Mouse (Mus musculus) liver, embryonic 14.5 days (tissue): ENCODE results near the gene Pdxdc1. TPM values are rescaled to one million over a fixed set of nuclear protein-coding genes. Genes with fewer than 3 reads are reported as not detected.
A peak's percentile ranks its signal among the peaks of the same experiment; 100 is the strongest.

Source experiments
- ATAC-seq: fragments of 200-750 bp; cut with Nextera tagmentation; 2 replicates; pipeline ENCODE4 v1.8.0; 2017; ENCODE audit warnings: moderate number of reproducible peaks, mild to moderate bottlenecking, moderate library complexity; ENCODE audit not compliant: insufficient read depth
- DNase-seq, 3 experiments: peaks; one replicate each; pipeline ENCODE4 v3.0.0-alpha.2; 2012 to 2013; ENCODE audit warnings: low read depth in 3 of 3, low spot score in 3 of 3
- H3K27ac ChIP-seq: fragments of 300-500 bp; sonication (generic); 2 replicates; pipeline ENCODE4 v1.5.1; 2014; ENCODE audit warnings: moderate library complexity, mild to moderate bottlenecking, control low read depth, inconsistent platforms
- H3K27me3 ChIP-seq: fragments of 300-500 bp; sonication (generic); 2 replicates; pipeline ENCODE4 v1.6.1; 2014; ENCODE audit warnings: mild to moderate bottlenecking, low read length, moderate library complexity; ENCODE audit not compliant: control insufficient read depth, insufficient read depth
- H3K36me3 ChIP-seq: fragments of 300-500 bp; sonication (generic); replicated peaks from 2 replicates; pipeline ENCODE4 v1.6.1; 2014; ENCODE audit warnings: low read depth; ENCODE audit not compliant: control insufficient read depth, insufficient read depth
- H3K4me1 ChIP-seq, 2 experiments: fragments of 200-500 bp in 1 of 2; fragments of 300-500 bp in 1 of 2; sonication (generic) in 1 of 2; replicated peaks; 2 replicates each; pipeline ENCODE4 v1.6.1; 2012 to 2014; ENCODE audit warnings: antibody characterized with exemption in 1 of 2, inconsistent platforms in 1 of 2, low read length in 1 of 2; ENCODE audit not compliant: control insufficient read depth in 2 of 2, insufficient read depth in 2 of 2
- H3K4me2 ChIP-seq: fragments of 300-500 bp; sonication (generic); 2 replicates; pipeline ENCODE4 v1.6.1; 2014; ENCODE audit warnings: low read depth, mild to moderate bottlenecking, control low read depth, moderate library complexity
- H3K4me3 ChIP-seq, 2 experiments: fragments of 200-500 bp in 1 of 2; fragments of 300-500 bp in 1 of 2; sonication (generic) in 1 of 2; 2 replicates each; pipeline ENCODE4 v1.5.1; 2012 to 2014; ENCODE audit warnings: low read depth in 2 of 2, low read length in 2 of 2, mild to moderate bottlenecking in 2 of 2, control low read depth in 1 of 2, inconsistent platforms in 1 of 2, moderate library complexity in 1 of 2; ENCODE audit not compliant: insufficient read depth in 1 of 2
- H3K9ac ChIP-seq: fragments of 300-500 bp; sonication (generic); replicated peaks from 2 replicates; pipeline ENCODE4 v1.6.1; 2014; ENCODE audit warnings: mild to moderate bottlenecking, control low read depth, moderate library complexity
- H3K9me3 ChIP-seq: fragments of 300-500 bp; sonication (generic); 2 replicates; pipeline ENCODE4 v1.6.1; 2016; ENCODE audit warnings: low read length, mixed read lengths; ENCODE audit not compliant: control insufficient read depth
- CTCF ChIP-seq: IDR thresholded peaks from 2 replicates; pipeline ENCODE4 v1.5.1; 2016; ENCODE audit warnings: antibody characterized with exemption, low read depth, control low read depth
- EP300 ChIP-seq: IDR thresholded peaks from 2 replicates; pipeline ENCODE4 v1.6.1; 2016; ENCODE audit warnings: antibody characterized with exemption, low read depth
- WGBS: fragments of 180-500 bp; shearing (Covaris S2); extraction: QIAGEN DNeasy Blood & Tissue Kit; methylation state at CpG from one replicate; pipeline ENCODE4 v1.1.7; 2014; ENCODE audit not compliant: insufficient replicate concordance; 5-methylcytosine and 5-hydroxymethylcytosine counted together
- polyA plus RNA-seq, 2 experiments: library from polyadenylated mRNA; depleted of rRNA in 1 of 2; stranded (reverse) in 1 of 2; unstranded in 1 of 2; fragments of >200 nt; fragmentation: Nextera tagmentation in 1 of 2; extraction: Ambion mirVana in 1 of 2; gene quantifications; 2 replicates each; pipeline versions ENCODE4 v1.2.1 to v1.2.3; 2012 to 2014

Pdxdc1 gene
- polyA plus RNA-seq (2012; rRNA removed) (16.3 and 16.6 TPM in 2 replicates), polyA plus RNA-seq (2014; fragmentation: Nextera tagmentation; extraction: Ambion mirVana) (20.9 and 21.7 TPM in 2 replicates)

DNA sequence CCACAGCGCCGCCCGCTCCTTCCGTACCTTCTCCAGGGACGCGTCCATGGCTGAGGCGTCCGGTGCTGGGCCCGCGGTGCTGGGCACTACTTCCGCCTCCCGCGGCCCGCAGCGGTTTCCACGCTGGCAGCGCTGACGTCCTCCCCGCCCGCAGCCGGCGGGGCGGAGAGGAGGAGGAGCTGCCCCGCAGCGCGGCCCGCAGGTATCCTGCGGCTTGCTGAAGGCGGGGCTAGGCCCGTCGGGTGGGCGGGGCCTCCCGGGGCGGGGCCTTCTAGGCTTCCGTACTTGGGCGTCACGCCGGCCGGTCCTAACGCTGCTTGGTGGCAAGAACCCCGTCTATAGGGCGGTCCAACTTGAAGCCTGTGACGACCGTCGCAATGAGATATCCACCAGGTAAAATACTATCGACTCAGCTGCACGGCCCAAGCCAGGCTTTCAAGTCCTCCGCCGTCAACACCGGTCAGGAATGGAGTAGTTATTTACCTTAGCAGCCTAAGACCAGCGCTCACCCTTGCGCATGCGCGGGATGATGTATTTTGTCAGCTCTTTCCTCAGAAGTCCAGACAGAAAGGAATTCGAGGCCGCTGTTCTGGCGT lies at the start of gene Pdxdc1, which contains the start of gene Mpv17l:
Pdxdc1 (minus strand) TSS at position 244 of the 596 bp plus-strand sequence.
Mpv17l (plus strand) TSS at position 274 of the 596 bp plus-strand sequence.
- ATAC-seq (peak; percentile 96), DNase-seq (peak; percentile 89 to 93 (median 92))

DNA sequence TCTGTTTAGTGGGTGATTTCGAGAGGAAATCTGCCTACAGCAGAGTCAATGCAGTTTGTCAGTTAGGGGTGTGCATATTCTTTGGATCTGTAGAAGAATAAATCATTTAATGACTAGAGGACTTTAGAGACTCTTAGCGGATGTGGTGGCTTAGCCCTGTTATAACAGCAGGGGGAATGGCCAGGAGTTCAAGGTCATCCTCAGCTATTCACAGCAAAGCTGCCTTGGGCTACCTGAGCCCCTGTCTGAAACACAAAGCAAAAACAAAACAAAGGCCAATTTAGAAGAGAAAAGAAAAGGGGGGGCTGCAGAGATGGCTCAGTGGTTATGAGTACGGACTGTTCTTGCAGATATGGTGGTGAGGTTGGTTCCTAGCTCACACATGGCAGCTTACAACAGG lies 48.3 kb upstream of the Pdxdc1 start:
- DNase-seq (no peak), ATAC-seq (no peak)
- Histone ChIP-seq H3K36me3 (no peaks in the 10 kb centered on the region), H3K4me2 (no peak overlapping the region), H3K27me3 (no peaks in the 10 kb centered on the region), H3K4me1 (no peaks in the 10 kb centered on the region), H3K27ac (no peak overlapping the region), H3K9me3 (no peaks in the 10 kb centered on the region), H3K9ac (no peak overlapping the region), H3K4me3 (no peak overlapping the region)
- WGBS: 51% methylated on average over 3 of the region's 3 CpGs
- TF ChIP-seq EP300 (no peak), CTCF (no peak)

More for the DNA sequence above, at the start of gene Pdxdc1, which contains the start of gene Mpv17l:
- Histone ChIP-seq H3K4me2 (peak within 1 kb of the TSS; percentile 84), H3K27ac (peak within 1 kb of the TSS; percentile 84), H3K9ac (peak within 1 kb of the TSS; percentile 93), H3K36me3 (no peaks in the 10 kb centered on the region), H3K9me3 (no peaks in the 10 kb centered on the region), H3K4me3 (peak within 1 kb of the TSS; percentile 94 to 95), H3K27me3 (no peaks in the 10 kb centered on the region), H3K4me1 (peaks cover 6 to 19% of the 10 kb centered on the region in 2 experiments)
- TF ChIP-seq EP300 (no peak), CTCF (no peak)
- WGBS: 0% methylated on average over 57 of the region's 57 CpGs

DNA sequence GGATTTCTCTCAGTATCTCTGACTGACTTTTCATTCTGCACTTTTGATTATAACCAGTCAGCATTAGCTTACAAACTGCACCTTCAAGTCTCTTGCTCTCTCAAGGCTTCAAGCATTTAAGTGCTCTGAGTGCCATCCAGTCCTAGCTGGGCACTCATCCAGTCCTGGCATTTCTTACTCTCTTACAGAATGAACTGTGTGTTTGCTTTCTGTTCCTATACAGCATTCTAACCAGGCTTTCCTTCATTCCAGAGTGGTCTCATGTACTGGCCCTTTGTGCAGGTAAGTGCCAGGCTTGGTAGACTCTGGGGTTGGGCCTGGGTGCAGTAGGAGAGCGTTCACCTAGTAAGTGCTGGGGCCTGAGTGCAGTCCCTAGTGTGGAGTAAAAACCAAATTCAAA lies 43.4 kb upstream of the Pdxdc1 start:
- Histone ChIP-seq H3K4me3 (no peak overlapping the region), H3K4me1 (no peaks in the 10 kb centered on the region), H3K27ac (no peak overlapping the region), H3K4me2 (no peak overlapping the region), H3K27me3 (peaks cover under 1% of the 10 kb centered on the region; the same call in 1 of the 2 replicates), H3K9ac (no peak overlapping the region), H3K9me3 (no peaks in the 10 kb centered on the region), H3K36me3 (no peaks in the 10 kb centered on the region)
- DNase-seq (no peak), ATAC-seq (no peak)
- 67% methylated on average over 1 of the region's 1 CpGs for WGBS
- TF ChIP-seq EP300 (no peak), CTCF (no peak)

DNA sequence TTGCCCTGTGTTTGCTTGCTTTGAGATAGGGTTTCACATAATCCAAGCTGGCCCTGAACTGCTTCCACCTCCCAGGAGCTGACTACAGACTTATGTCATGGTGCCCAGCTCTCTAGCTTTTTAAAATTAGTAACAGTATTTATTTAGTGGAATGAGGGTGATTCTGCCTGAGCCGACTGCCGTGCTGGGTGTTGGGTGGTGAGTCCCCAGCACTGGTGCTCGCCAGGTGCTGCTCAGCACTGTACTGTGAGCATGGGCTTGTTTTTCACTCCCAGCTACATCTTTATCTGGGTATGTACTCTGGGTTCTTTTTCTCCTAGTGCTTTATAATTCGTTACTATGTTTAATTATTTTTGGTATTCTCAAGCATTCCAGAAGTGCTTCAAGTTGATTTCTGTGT lies 42.2 kb upstream of the Pdxdc1 start:
- no peak overlapping the region for H3K4me3 ChIP-seq
- peaks cover 9% of the 10 kb centered on the region for H3K27me3 ChIP-seq
- H3K36me3 ChIP-seq: no peaks in the 10 kb centered on the region
- 60% methylated on average over 4 of the region's 4 CpGs for WGBS
- no peaks in the 10 kb centered on the region for H3K4me1 ChIP-seq
- H3K4me2 ChIP-seq: no peak overlapping the region
- TF ChIP-seq EP300 (no peak), CTCF (no peak)
- no peak overlapping the region for H3K27ac ChIP-seq
- H3K9ac ChIP-seq: no peak overlapping the region
- ATAC-seq (no peak), DNase-seq (no peak)
- no peaks in the 10 kb centered on the region for H3K9me3 ChIP-seq

DNA sequence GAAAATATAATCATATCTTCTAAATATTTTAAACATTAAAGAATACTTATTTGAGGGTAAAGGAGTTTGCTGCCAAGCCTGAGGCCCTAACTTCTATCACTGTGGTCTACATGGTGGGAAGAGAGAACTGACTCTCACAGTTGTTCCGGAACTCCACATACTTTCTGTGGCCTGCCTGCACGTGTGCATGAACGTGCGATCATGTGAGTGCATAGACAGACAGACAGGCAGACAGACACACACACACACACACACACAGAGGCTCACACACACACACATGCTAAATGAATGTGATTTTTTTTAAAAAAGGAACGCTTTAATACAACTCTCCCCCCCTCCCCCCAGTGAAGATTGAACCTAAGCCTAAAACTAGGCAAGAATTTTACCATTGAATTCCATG lies 41.8 kb upstream of the Pdxdc1 start:
- H3K36me3 ChIP-seq: no peaks in the 10 kb centered on the region
- no peak overlapping the region for H3K27ac ChIP-seq
- ATAC-seq (no peak), DNase-seq (no peak)
- H3K4me2 ChIP-seq: no peak overlapping the region
- no peak overlapping the region for H3K9ac ChIP-seq
- peaks cover 9% of the 10 kb centered on the region for H3K27me3 ChIP-seq
- H3K4me3 ChIP-seq: no peak overlapping the region
- TF ChIP-seq EP300 (no peak), CTCF (no peak)
- H3K9me3 ChIP-seq: no peaks in the 10 kb centered on the region
- H3K4me1 ChIP-seq: no peaks in the 10 kb centered on the region
- WGBS: 65% methylated on average over 5 of the region's 5 CpGs
